Mouse (Mus musculus): ENCODE measurements around the gene Dock4. TPM values are rescaled to one million over a fixed set of nuclear protein-coding genes. Genes with fewer than 3 reads are reported as not detected.
A peak's percentile ranks its signal among the peaks of the same experiment; 100 is the strongest.

The Dock4 gene
- polyA plus RNA-seq, 1 experiment from 2014 or later = 4.2 TPM

- Histone ChIP-seq H3K9me3 (ENCODE audit: control insufficient read depth, low read length) (no peaks in the 10 kb centered on the region), H3K9ac (ENCODE audit: low read depth, low read length) (no peak overlapping the region), H3K27me3 (replicated peaks; ENCODE audit: control insufficient read depth, insufficient read depth, low read length) (no peaks in the 10 kb centered on the region), H3K27ac (ENCODE audit: low read length) (no peak overlapping the region), H3K36me3 (ENCODE audit: control insufficient read depth, insufficient read depth, low read length) (no peaks in the 10 kb centered on the region), H3K4me1 (ENCODE audit: control insufficient read depth, insufficient read depth, low read length) (no peaks in the 10 kb centered on the region), H3K4me3 (ENCODE audit: low read length) (no peak overlapping the region), H3K4me2 (ENCODE audit: low read depth, low read length) (no peak overlapping the region)
- WGBS = 75% methylated on average over 6 of the region's 6 CpGs
- ATAC-seq = no peak
Measured at GRCm38 (mm10) chr12:40781554-40781953, 335.8 kb downstream of the Dock4 start.

- H3K9me3 ChIP-seq (ENCODE audit: control insufficient read depth, low read length) = no peaks in the 10 kb centered on the region
- peak; percentile 52; the same call in 1 of the 2 replicates for ATAC-seq
- no peaks in the 10 kb centered on the region for H3K27me3 ChIP-seq (replicated peaks; ENCODE audit: control insufficient read depth, insufficient read depth, low read length)
- H3K9ac ChIP-seq (ENCODE audit: low read depth, low read length) = no peak overlapping the region
- H3K36me3 ChIP-seq (ENCODE audit: control insufficient read depth, insufficient read depth, low read length) = no peaks in the 10 kb centered on the region
- WGBS = 22% methylated on average over 3 of the region's 3 CpGs
- H3K4me1 ChIP-seq (ENCODE audit: control insufficient read depth, insufficient read depth, low read length) = peaks cover 4% of the 10 kb centered on the region; the same call in 1 of the 2 replicates
- no peak overlapping the region for H3K27ac ChIP-seq (ENCODE audit: low read length)
- no peak overlapping the region for H3K4me2 ChIP-seq (ENCODE audit: low read depth, low read length)
- H3K4me3 ChIP-seq (ENCODE audit: low read length) = no peak overlapping the region
Measured at GRCm38 (mm10) chr12:40788621-40789111, 342.9 kb downstream of the Dock4 start.

- no peak overlapping the region for H3K9ac ChIP-seq (ENCODE audit: low read depth, low read length)
- H3K4me1 ChIP-seq (ENCODE audit: control insufficient read depth, insufficient read depth, low read length) = peaks cover 6% of the 10 kb centered on the region; the same call in 1 of the 2 replicates
- no peaks in the 10 kb centered on the region for H3K27me3 ChIP-seq (replicated peaks; ENCODE audit: control insufficient read depth, insufficient read depth, low read length)
- H3K4me2 ChIP-seq (ENCODE audit: low read depth, low read length) = no peak overlapping the region
- WGBS = 68% methylated on average over 10 of the region's 10 CpGs
- H3K36me3 ChIP-seq (ENCODE audit: control insufficient read depth, insufficient read depth, low read length) = no peaks in the 10 kb centered on the region
- H3K9me3 ChIP-seq (ENCODE audit: control insufficient read depth, low read length) = no peaks in the 10 kb centered on the region
- H3K27ac ChIP-seq (ENCODE audit: low read length) = no peak overlapping the region
- no peak for ATAC-seq
- no peak overlapping the region for H3K4me3 ChIP-seq (ENCODE audit: low read length)
Measured at GRCm38 (mm10) chr12:40789379-40790361, 343.9 kb downstream of the Dock4 start.

GRCm38 (mm10) chr12:40791221-40791620 lies 345.5 kb downstream of the Dock4 start:
- no peak overlapping the region for H3K4me3 ChIP-seq (ENCODE audit: low read length)
- no peak overlapping the region for H3K4me2 ChIP-seq (ENCODE audit: low read depth, low read length)
- H3K27ac ChIP-seq (ENCODE audit: low read length) = no peak overlapping the region
- H3K4me1 ChIP-seq (ENCODE audit: control insufficient read depth, insufficient read depth, low read length) = peaks cover 11% of the 10 kb centered on the region; the same call in 1 of the 2 replicates
- 45% methylated on average over 5 of the region's 5 CpGs for WGBS
- no peak overlapping the region for H3K9ac ChIP-seq (ENCODE audit: low read depth, low read length)
- H3K36me3 ChIP-seq (ENCODE audit: control insufficient read depth, insufficient read depth, low read length) = no peaks in the 10 kb centered on the region
- no peak for ATAC-seq
- H3K27me3 ChIP-seq (replicated peaks; ENCODE audit: control insufficient read depth, insufficient read depth, low read length) = no peaks in the 10 kb centered on the region
- no peaks in the 10 kb centered on the region for H3K9me3 ChIP-seq (ENCODE audit: control insufficient read depth, low read length)

- H3K27ac ChIP-seq (ENCODE audit: low read length) = no peak overlapping the region
- no peaks in the 10 kb centered on the region for H3K36me3 ChIP-seq (ENCODE audit: control insufficient read depth, insufficient read depth, low read length)
- 65% methylated on average over 10 of the region's 10 CpGs for WGBS
- peaks cover 17% of the 10 kb centered on the region; the same call in 1 of the 2 replicates for H3K4me1 ChIP-seq (ENCODE audit: control insufficient read depth, insufficient read depth, low read length)
- no peak overlapping the region for H3K4me3 ChIP-seq (ENCODE audit: low read length)
- H3K9ac ChIP-seq (ENCODE audit: low read depth, low read length) = no peak overlapping the region
- ATAC-seq = no peak
- no peak overlapping the region for H3K4me2 ChIP-seq (ENCODE audit: low read depth, low read length)
- H3K9me3 ChIP-seq (ENCODE audit: control insufficient read depth, low read length) = no peaks in the 10 kb centered on the region
- no peaks in the 10 kb centered on the region for H3K27me3 ChIP-seq (replicated peaks; ENCODE audit: control insufficient read depth, insufficient read depth, low read length)
Measured at GRCm38 (mm10) chr12:40792184-40792650, 346.5 kb downstream of the Dock4 start.

GRCm38 (mm10) chr12:40794066-40794465 lies 348.3 kb downstream of the Dock4 start:
- Histone ChIP-seq H3K4me1 (ENCODE audit: control insufficient read depth, insufficient read depth, low read length) (peaks cover 17% of the 10 kb centered on the region; the same call in 1 of the 2 replicates), H3K36me3 (ENCODE audit: control insufficient read depth, insufficient read depth, low read length) (no peaks in the 10 kb centered on the region), H3K4me3 (ENCODE audit: low read length) (no peak overlapping the region), H3K27me3 (replicated peaks; ENCODE audit: control insufficient read depth, insufficient read depth, low read length) (no peaks in the 10 kb centered on the region), H3K27ac (ENCODE audit: low read length) (no peak overlapping the region), H3K9ac (ENCODE audit: low read depth, low read length) (no peak overlapping the region), H3K9me3 (ENCODE audit: control insufficient read depth, low read length) (no peaks in the 10 kb centered on the region), H3K4me2 (ENCODE audit: low read depth, low read length) (no peak overlapping the region)
- WGBS = 62% methylated on average over 11 of the region's 11 CpGs
- ATAC-seq = no peak

GRCm38 (mm10) chr12:40794756-40795155 lies 349.0 kb downstream of the Dock4 start:
- H3K9me3 ChIP-seq (ENCODE audit: control insufficient read depth, low read length) = no peaks in the 10 kb centered on the region
- ATAC-seq = no peak
- H3K36me3 ChIP-seq (ENCODE audit: control insufficient read depth, insufficient read depth, low read length) = no peaks in the 10 kb centered on the region
- 64% methylated on average over 3 of the region's 3 CpGs for WGBS
- H3K27me3 ChIP-seq (replicated peaks; ENCODE audit: control insufficient read depth, insufficient read depth, low read length) = no peaks in the 10 kb centered on the region
- H3K4me3 ChIP-seq (ENCODE audit: low read length) = no peak overlapping the region
- no peak overlapping the region for H3K27ac ChIP-seq (ENCODE audit: low read length)
- no peak overlapping the region for H3K4me2 ChIP-seq (ENCODE audit: low read depth, low read length)
- peaks cover 17% of the 10 kb centered on the region; the same call in 1 of the 2 replicates for H3K4me1 ChIP-seq (ENCODE audit: control insufficient read depth, insufficient read depth, low read length)
- H3K9ac ChIP-seq (ENCODE audit: low read depth, low read length) = no peak overlapping the region

- Histone ChIP-seq H3K4me3 (ENCODE audit: low read length) (no peak overlapping the region), H3K27ac (ENCODE audit: low read length) (no peak overlapping the region), H3K4me2 (ENCODE audit: low read depth, low read length) (no peak overlapping the region), H3K9ac (ENCODE audit: low read depth, low read length) (no peak overlapping the region), H3K9me3 (ENCODE audit: control insufficient read depth, low read length) (no peaks in the 10 kb centered on the region), H3K36me3 (ENCODE audit: control insufficient read depth, insufficient read depth, low read length) (no peaks in the 10 kb centered on the region), H3K4me1 (ENCODE audit: control insufficient read depth, insufficient read depth, low read length) (peaks cover 17% of the 10 kb centered on the region; the same call in 1 of the 2 replicates), H3K27me3 (replicated peaks; ENCODE audit: control insufficient read depth, insufficient read depth, low read length) (no peaks in the 10 kb centered on the region)
- WGBS = 47% methylated on average over 2 of the region's 2 CpGs
- 0 out of 2 replicates have a peak, but pooled peaks have one; percentile 66 for ATAC-seq
Measured at GRCm38 (mm10) chr12:40795768-40796167, 350.0 kb downstream of the Dock4 start.

GRCm38 (mm10) chr12:40796813-40797491 lies 351.2 kb downstream of the Dock4 start:
- Histone ChIP-seq H3K4me1 (ENCODE audit: control insufficient read depth, insufficient read depth, low read length) (peaks cover 17% of the 10 kb centered on the region; the same call in 1 of the 2 replicates), H3K9ac (ENCODE audit: low read depth, low read length) (no peak overlapping the region), H3K4me2 (ENCODE audit: low read depth, low read length) (no peak overlapping the region), H3K27ac (ENCODE audit: low read length) (no peak overlapping the region; the same call in 1 of the 2 replicates), H3K9me3 (ENCODE audit: control insufficient read depth, low read length) (no peaks in the 10 kb centered on the region), H3K27me3 (replicated peaks; ENCODE audit: control insufficient read depth, insufficient read depth, low read length) (no peaks in the 10 kb centered on the region), H3K4me3 (ENCODE audit: low read length) (no peak overlapping the region), H3K36me3 (ENCODE audit: control insufficient read depth, insufficient read depth, low read length) (no peaks in the 10 kb centered on the region)
- no peak for ATAC-seq
- 44% methylated on average over 14 of the region's 14 CpGs for WGBS

Data from intestine, embryonic 16.5 days (tissue).